Mouse (Mus musculus): Measurements from ENCODE around the gene Rnf167. TPM values are rescaled to one million over a fixed set of nuclear protein-coding genes. Genes with fewer than 3 reads are reported as not detected.

Rnf167 gene
- total and polyA plus RNA-seq, 2 experiments from 2014 or later, result 87.3 to 100 TPM

- Histone ChIP-seq H3K4me1 (ENCODE audit: insufficient read depth, low read length) (0 out of 2 replicates have a peak, but pooled peaks cover 11% of the 10 kb centered on the region), H3K27ac (no peak overlapping the region), H3K9me3 (ENCODE audit: low read length) (no peaks in the 10 kb centered on the region), H3K4me2 (ENCODE audit: low read depth, low read length) (no peak overlapping the region), H3K9ac (replicated peaks; ENCODE audit: low read length) (no peak overlapping the region), H3K4me3 (ENCODE audit: low read length) (no peak overlapping the region), H3K27me3 (ENCODE audit: insufficient read depth, low read length) (no peaks in the 10 kb centered on the region), H3K36me3 (ENCODE audit: insufficient read depth, low read length) (peaks cover 8% of the 10 kb centered on the region; the same call in 1 of the 2 replicates)
- ATAC-seq, result no peak
- WGBS, result 61% methylated on average over 6 of the region's 6 CpGs
- DNase-seq (ENCODE audit: low spot score), result no peak
- no peak for TF ChIP-seq CTCF (IDR thresholded peaks at IDR 0.05; ENCODE audit: low read depth)
These were observed 10.5 kb downstream of the Rnf167 start for GRCm38 (mm10) chr11:70657573-70657972.

GRCm38 (mm10) chr11:70657991-70658390, 11.0 kb downstream of the Rnf167 start:
- Histone ChIP-seq H3K9ac (replicated peaks; ENCODE audit: low read length) (0 out of 2 replicates have a peak overlapping the region, but pooled peaks have one; percentile 1), H3K4me1 (ENCODE audit: insufficient read depth, low read length) (0 out of 2 replicates have a peak, but pooled peaks cover 7% of the 10 kb centered on the region), H3K4me2 (ENCODE audit: low read depth, low read length) (no peak overlapping the region), H3K9me3 (ENCODE audit: low read length) (no peaks in the 10 kb centered on the region), H3K36me3 (ENCODE audit: insufficient read depth, low read length) (peaks cover 11% of the 10 kb centered on the region; the same call in 1 of the 2 replicates), H3K27ac (no peak overlapping the region), H3K27me3 (ENCODE audit: insufficient read depth, low read length) (no peaks in the 10 kb centered on the region), H3K4me3 (ENCODE audit: low read length) (no peak overlapping the region)
- no peak for ATAC-seq
- TF ChIP-seq CTCF (IDR thresholded peaks at IDR 0.05; ENCODE audit: low read depth), result no peak
- DNase-seq (ENCODE audit: low spot score), result no peak
- WGBS, result 64% methylated on average over 9 of the region's 9 CpGs

DNA sequence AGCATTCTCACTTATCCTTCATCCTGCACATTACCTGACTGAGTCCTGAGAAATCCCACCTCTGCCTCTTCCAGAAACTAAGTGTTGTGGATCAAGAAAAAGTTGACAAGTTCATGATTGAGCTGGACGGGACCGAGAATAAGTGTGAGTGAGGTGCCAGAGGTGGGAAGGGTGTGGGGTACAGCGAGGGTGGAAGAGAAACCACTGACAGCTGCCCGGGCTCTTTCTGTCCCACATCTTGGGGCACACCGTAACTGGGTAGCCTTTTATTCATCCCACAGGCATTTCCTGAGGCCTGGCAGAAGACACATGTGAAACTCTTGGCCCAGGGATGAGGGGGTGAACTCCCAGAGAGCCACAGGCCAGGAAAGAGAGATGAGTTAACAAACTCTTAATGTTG, 11.5 kb downstream of the Rnf167 start:
- 0 out of 2 replicates have a peak, but pooled peaks cover 5% of the 10 kb centered on the region for H3K4me1 ChIP-seq (ENCODE audit: insufficient read depth, low read length)
- H3K27me3 ChIP-seq (ENCODE audit: insufficient read depth, low read length), result no peaks in the 10 kb centered on the region
- DNase-seq (ENCODE audit: low spot score), result no peak
- WGBS, result 83% methylated on average over 5 of the region's 5 CpGs
- H3K27ac ChIP-seq, result no peak overlapping the region
- H3K4me2 ChIP-seq (ENCODE audit: low read depth, low read length), result no peak overlapping the region
- H3K36me3 ChIP-seq (ENCODE audit: insufficient read depth, low read length), result peaks cover 15% of the 10 kb centered on the region; the same call in 1 of the 2 replicates
- no peak overlapping the region for H3K4me3 ChIP-seq (ENCODE audit: low read length)
- no peak for ATAC-seq
- H3K9me3 ChIP-seq (ENCODE audit: low read length), result no peaks in the 10 kb centered on the region
- H3K9ac ChIP-seq (replicated peaks; ENCODE audit: low read length), result no peak overlapping the region
- TF ChIP-seq CTCF (IDR thresholded peaks at IDR 0.05; ENCODE audit: low read depth), result no peak

- Histone ChIP-seq H3K4me1 (ENCODE audit: insufficient read depth, low read length) (0 out of 2 replicates have a peak, but pooled peaks cover 5% of the 10 kb centered on the region), H3K36me3 (ENCODE audit: insufficient read depth, low read length) (peaks cover 19% of the 10 kb centered on the region), H3K27ac (no peak overlapping the region), H3K27me3 (ENCODE audit: insufficient read depth, low read length) (no peaks in the 10 kb centered on the region), H3K9ac (replicated peaks; ENCODE audit: low read length) (no peak overlapping the region), H3K4me2 (ENCODE audit: low read depth, low read length) (no peak overlapping the region), H3K4me3 (ENCODE audit: low read length) (no peak overlapping the region), H3K9me3 (ENCODE audit: low read length) (no peaks in the 10 kb centered on the region)
- no peak for ATAC-seq
- 78% methylated on average over 8 of the region's 8 CpGs for WGBS
- no peak for DNase-seq (ENCODE audit: low spot score)
- no peak for TF ChIP-seq CTCF (IDR thresholded peaks at IDR 0.05; ENCODE audit: low read depth)
These were observed 11.9 kb downstream of the Rnf167 start for GRCm38 (mm10) chr11:70658942-70659341.

DNA sequence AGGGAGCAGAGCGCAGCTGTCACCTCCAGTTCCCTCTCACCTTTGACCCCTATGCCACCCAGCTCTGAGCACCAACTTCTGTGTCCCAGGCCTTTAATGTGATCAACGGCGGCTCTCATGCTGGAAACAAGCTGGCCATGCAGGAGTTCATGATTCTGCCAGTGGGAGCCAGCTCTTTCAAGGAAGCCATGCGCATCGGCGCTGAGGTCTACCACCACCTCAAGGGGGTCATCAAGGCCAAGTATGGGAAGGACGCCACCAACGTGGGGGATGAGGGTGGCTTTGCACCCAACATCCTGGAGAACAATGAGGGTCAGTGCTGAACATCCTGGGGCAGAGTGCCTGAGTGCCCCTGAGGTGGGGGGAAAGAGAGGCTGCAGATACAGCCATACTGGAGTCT, 13.5 kb downstream of the Rnf167 start:
- H3K4me1 ChIP-seq (ENCODE audit: insufficient read depth, low read length), result 0 out of 2 replicates have a peak, but pooled peaks cover 5% of the 10 kb centered on the region
- TF ChIP-seq CTCF (IDR thresholded peaks at IDR 0.05; ENCODE audit: low read depth), result no peak
- H3K36me3 ChIP-seq (ENCODE audit: insufficient read depth, low read length), result peaks cover 32% of the 10 kb centered on the region
- no peaks in the 10 kb centered on the region for H3K27me3 ChIP-seq (ENCODE audit: insufficient read depth, low read length)
- no peak overlapping the region for H3K27ac ChIP-seq
- ATAC-seq (no peak), DNase-seq (ENCODE audit: low spot score) (no peak)
- no peak overlapping the region for H3K9ac ChIP-seq (replicated peaks; ENCODE audit: low read length)
- no peaks in the 10 kb centered on the region for H3K9me3 ChIP-seq (ENCODE audit: low read length)
- no peak overlapping the region for H3K4me3 ChIP-seq (ENCODE audit: low read length)
- WGBS, result 86% methylated on average over 8 of the region's 8 CpGs
- no peak overlapping the region for H3K4me2 ChIP-seq (ENCODE audit: low read depth, low read length)

DNA sequence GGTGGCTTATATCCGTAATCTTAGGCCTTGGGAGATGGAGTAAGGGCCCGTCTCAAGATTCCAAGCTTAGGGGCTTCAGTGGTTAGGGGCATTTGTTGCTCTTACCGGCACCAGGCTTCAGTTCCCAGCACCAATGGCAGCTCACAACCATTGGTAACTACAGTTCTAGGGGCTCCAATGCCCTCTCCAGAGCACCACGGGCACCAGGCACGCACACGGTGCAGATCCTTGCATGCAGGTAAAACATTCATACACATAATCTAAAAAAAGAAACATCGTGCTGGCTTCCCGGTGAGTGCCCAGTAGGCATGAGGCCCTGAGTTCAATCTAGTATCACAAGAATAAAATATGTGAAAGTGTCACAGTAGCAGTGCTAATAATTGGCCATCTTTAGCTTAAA, 16.1 kb downstream of the Rnf167 start:
- DNase-seq (ENCODE audit: low spot score), result no peak
- no peak for TF ChIP-seq CTCF (IDR thresholded peaks at IDR 0.05; ENCODE audit: low read depth)
- Histone ChIP-seq H3K9ac (replicated peaks; ENCODE audit: low read length) (no peak overlapping the region), H3K9me3 (ENCODE audit: low read length) (no peaks in the 10 kb centered on the region), H3K4me3 (ENCODE audit: low read length) (no peak overlapping the region), H3K27ac (no peak overlapping the region), H3K36me3 (ENCODE audit: insufficient read depth, low read length) (peaks cover 32% of the 10 kb centered on the region), H3K4me2 (ENCODE audit: low read depth, low read length) (no peak overlapping the region), H3K27me3 (ENCODE audit: insufficient read depth, low read length) (no peaks in the 10 kb centered on the region), H3K4me1 (ENCODE audit: insufficient read depth, low read length) (peaks cover 4% of the 10 kb centered on the region; the same call in 1 of the 2 replicates)
- no peak for ATAC-seq
- WGBS, result 91% methylated on average over 8 of the region's 8 CpGs

DNA sequence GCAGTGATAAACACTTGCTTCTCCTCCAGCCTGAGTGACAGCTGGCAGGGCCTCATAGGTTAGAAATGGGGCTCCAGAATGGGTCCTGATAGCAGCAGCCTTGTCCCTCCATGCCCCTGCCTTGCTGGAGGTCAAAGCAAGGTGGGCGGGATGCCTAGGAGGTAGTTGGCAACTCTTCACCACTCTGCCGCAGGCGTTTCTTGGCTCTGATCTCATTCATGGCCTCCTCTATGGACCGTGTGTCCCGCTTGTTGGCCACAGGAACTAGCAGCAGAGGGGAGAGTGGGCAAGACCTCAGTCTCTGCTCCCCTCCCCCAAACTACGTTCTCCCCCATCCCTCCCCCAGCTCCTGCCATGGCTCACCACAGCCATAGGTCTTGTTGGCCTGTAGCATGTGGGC, 16.9 kb downstream of the Rnf167 start:
- Histone ChIP-seq H3K4me1 (ENCODE audit: insufficient read depth, low read length) (peaks cover 4% of the 10 kb centered on the region; the same call in 1 of the 2 replicates), H3K27me3 (ENCODE audit: insufficient read depth, low read length) (no peaks in the 10 kb centered on the region), H3K36me3 (ENCODE audit: insufficient read depth, low read length) (peaks cover 32% of the 10 kb centered on the region), H3K27ac (no peak overlapping the region), H3K4me2 (ENCODE audit: low read depth, low read length) (no peak overlapping the region), H3K9ac (replicated peaks; ENCODE audit: low read length) (no peak overlapping the region), H3K4me3 (ENCODE audit: low read length) (no peak overlapping the region), H3K9me3 (ENCODE audit: low read length) (no peaks in the 10 kb centered on the region)
- 83% methylated on average over 6 of the region's 6 CpGs for WGBS
- TF ChIP-seq CTCF (IDR thresholded peaks at IDR 0.05; ENCODE audit: low read depth), result no peak
- ATAC-seq, result no peak
- no peak for DNase-seq (ENCODE audit: low spot score)

Measured in hindbrain, postnatal 0 days (tissue).